In genomic region chr2:122380768-122381311, GRCm38 (mm10) we compare ENCODE assay signal across 8 mouse cellular contexts. TPM values are rescaled to one million over a fixed set of nuclear protein-coding genes. Genes with fewer than 3 reads are reported as not detected.
DNase-seq lines count a peak whose midpoint lies in the region; ATAC-seq lines count a peak whose summit lies in the region.

No protein-coding gene starts in this region.

- H3K4me2 ChIP-seq in intestine, embryonic 16.5 days (ENCODE audit: low read depth, low read length) = peak overlapping the region; percentile 57
- peak overlapping the region; percentile 61 for H3K4me2 ChIP-seq in liver, embryonic 12.5 days

- no peaks in the 10 kb centered on the region for H3K36me3 ChIP-seq in intestine, embryonic 16.5 days (ENCODE audit: control insufficient read depth, insufficient read depth, low read length)
- H3K36me3 ChIP-seq in liver, embryonic 12.5 days = no peaks in the 10 kb centered on the region

- WGBS in intestine, embryonic 16.5 days = 9% methylated on average over 11 of the region's 11 CpGs
- 7% methylated on average over 11 of the region's 11 CpGs for WGBS in liver, embryonic 12.5 days (ENCODE audit: insufficient replicate concordance)

- no peak overlapping the region for H3K27ac ChIP-seq in intestine, embryonic 16.5 days (ENCODE audit: low read length)
- H3K27ac ChIP-seq in liver, embryonic 12.5 days = no peak overlapping the region

- H3K27me3 ChIP-seq in intestine, embryonic 16.5 days (replicated peaks; ENCODE audit: control insufficient read depth, insufficient read depth, low read length) = no peaks in the 10 kb centered on the region
- H3K27me3 ChIP-seq in liver, embryonic 12.5 days (replicated peaks) = peaks cover 6% of the 10 kb centered on the region

- H3K9me3 ChIP-seq in intestine, embryonic 16.5 days (ENCODE audit: control insufficient read depth, low read length) = no peaks in the 10 kb centered on the region
- H3K9me3 ChIP-seq in liver, embryonic 12.5 days (replicated peaks) = no peaks in the 10 kb centered on the region

- H3K9ac ChIP-seq in intestine, embryonic 16.5 days (ENCODE audit: low read depth, low read length) = 0 out of 2 replicates have a peak overlapping the region, but pooled peaks have one; percentile 26
- no peak overlapping the region; the same call in 1 of the 2 replicates for H3K9ac ChIP-seq in liver, embryonic 12.5 days

- peak; percentile 48 for DNase-seq in urinary bladder, postnatal 14 days (ENCODE audit: low spot score)
- no peak for DNase-seq in urinary bladder, postnatal 10 days (ENCODE audit: low spot score)
- DNase-seq in cerebellum, postnatal 25 days = peak; percentile 79 to 80
- DNase-seq in naive thymus-derived CD4-positive, alpha-beta T cell, adult 2 months (ENCODE audit: low read depth) = peak; percentile 82
- DNase-seq in yolk sac, embryonic 10.5 days (ENCODE audit: low spot score) = peak; percentile 45

- peak overlapping the region; percentile 30 for H3K4me3 ChIP-seq in intestine, embryonic 16.5 days (ENCODE audit: low read length)
- H3K4me3 ChIP-seq in liver, embryonic 12.5 days = peak overlapping the region; percentile 40

- peak; percentile 16; the same call in 1 of the 2 replicates for ATAC-seq in granulocyte monocyte progenitor cell, adult 5-6 weeks (replicated peaks; ENCODE audit: poor library complexity, severe bottlenecking)
- ATAC-seq in intestine, embryonic 16.5 days = no peak
- no peak for ATAC-seq in liver, embryonic 12.5 days

- H3K4me1 ChIP-seq in intestine, embryonic 16.5 days (ENCODE audit: control insufficient read depth, insufficient read depth, low read length) = no peaks in the 10 kb centered on the region
- H3K4me1 ChIP-seq in liver, embryonic 12.5 days = peaks cover 26% of the 10 kb centered on the region

RNA-seq across cellular contexts. Expression of gene Shf, which starts 11.9 kb away (rescaled TPM):
- 2.0 and 6.4 TPM in 2 replicates for total RNA-seq in granulocyte monocyte progenitor cell, adult 5-6 weeks (2014; fragmentation: Nextera tagmentation)
- total RNA-seq in granulocyte monocyte progenitor cell, adult 5-6 weeks (2017) = 1.9 and 3.8 TPM in 2 replicates
- 1.9 and 2.2 TPM in 2 replicates for polyA plus RNA-seq in intestine, embryonic 16.5 days (2015; fragmentation: Nextera tagmentation; extraction: Ambion mirVana)
- polyA plus RNA-seq in liver, embryonic 12.5 days (2016; fragmentation: Nextera tagmentation; extraction: Ambion mirVana) = 2.0 TPM in 2 replicates

RNA-seq across cellular contexts. Expression of gene Slc28a2, which starts 45.4 kb away (rescaled TPM):
- total RNA-seq in granulocyte monocyte progenitor cell, adult 5-6 weeks (2014; fragmentation: Nextera tagmentation) = 50.9 and 68.1 TPM in 2 replicates
- 64.3 and 72.5 TPM in 2 replicates for total RNA-seq in granulocyte monocyte progenitor cell, adult 5-6 weeks (2017)
- polyA plus RNA-seq in intestine, embryonic 16.5 days (2015; fragmentation: Nextera tagmentation; extraction: Ambion mirVana) = 93.5 and 105 TPM in 2 replicates
- polyA plus RNA-seq in liver, embryonic 12.5 days (2016; fragmentation: Nextera tagmentation; extraction: Ambion mirVana) = 0.31 and 0.35 TPM in 2 replicates

Comparison
In these comparisons a context has a peak if more than half of its experiments do, and no peak if none do; other contexts are left out.
1. RNA of gene Slc28a2, which starts 45.4 kb away (polyA plus RNA-seq): 93.5 to 105 TPM in intestine, embryonic 16.5 days; 0.31 to 0.35 TPM in liver, embryonic 12.5 days; every median in the first group is over 10 times any median in the second.